Mouse (Mus musculus) thymus, adult 2 months (tissue): Measurements from ENCODE around the gene Clba1.

ENCODE experiments used
- CTCF ChIP-seq: fragments of 200-500 bp; IDR thresholded peaks from 2 replicates; pipeline ENCODE4 v1.5.1; 2012; ENCODE audit warnings: mild to moderate bottlenecking, control low read depth, low read length, moderate library complexity, borderline replicate concordance; ENCODE audit not compliant: control insufficient read depth, poor library complexity, insufficient read depth; ENCODE audit errors: extremely low read depth
- POLR2A ChIP-seq: fragments of 200-500 bp; IDR thresholded peaks from 2 replicates; pipeline ENCODE4 v1.6.1; 2012; ENCODE audit warnings: mild to moderate bottlenecking, low read length, control low read depth, moderate library complexity; ENCODE audit not compliant: control insufficient read depth, poor library complexity, insufficient read depth; ENCODE audit errors: extremely low read depth

DNA sequence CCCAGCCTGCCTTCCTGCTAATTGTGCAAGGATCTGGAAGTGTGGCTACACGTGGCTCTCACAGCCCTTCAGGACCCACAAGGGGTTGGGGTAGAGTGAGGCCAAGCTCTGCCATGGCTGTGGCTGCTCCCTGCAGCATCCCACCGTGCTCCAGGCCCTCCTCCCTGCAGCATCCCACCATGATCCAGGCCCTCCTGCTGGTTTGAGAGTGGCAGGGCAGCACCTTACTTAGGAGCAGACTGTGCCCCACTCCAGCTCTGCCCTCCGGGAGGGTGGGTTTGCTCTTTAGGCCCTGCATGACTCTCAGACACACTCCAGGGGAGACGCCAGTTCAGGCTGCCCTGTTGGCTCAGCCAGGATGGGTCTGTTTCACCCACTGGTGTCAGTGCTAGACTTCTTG, 38.3 kb upstream of the Clba1 start:
- TF ChIP-seq CTCF = no peak
- TF ChIP-seq POLR2A = no peak
